Mouse (Mus musculus): Measurements from ENCODE around the gene Mgme1. TPM values are rescaled to one million over a fixed set of nuclear protein-coding genes. Genes with fewer than 3 reads are reported as not detected.

Gene Mgme1
- polyA plus RNA-seq, 1 experiment from 2014 or later = 17.5 TPM

- H3K9ac ChIP-seq = no peak overlapping the region
- no peak overlapping the region for H3K27ac ChIP-seq
- no peak overlapping the region for H3K4me3 ChIP-seq
- H3K4me1 ChIP-seq = no peaks in the 10 kb centered on the region
- peaks cover 28% of the 10 kb centered on the region for H3K36me3 ChIP-seq
- no peak overlapping the region for H3K4me2 ChIP-seq
- 59% methylated on average over 3 of the region's 3 CpGs for WGBS
- no peaks in the 10 kb centered on the region for H3K9me3 ChIP-seq
- no peak for ATAC-seq (ENCODE audit: insufficient number of reproducible peaks, insufficient read depth, low FRiP score, low TSS enrichment, low read depth)
- no peaks in the 10 kb centered on the region for H3K27me3 ChIP-seq
Observed at GRCm38 (mm10) chr2:144281417-144281816, 11.0 kb downstream of the Mgme1 start.

DNA sequence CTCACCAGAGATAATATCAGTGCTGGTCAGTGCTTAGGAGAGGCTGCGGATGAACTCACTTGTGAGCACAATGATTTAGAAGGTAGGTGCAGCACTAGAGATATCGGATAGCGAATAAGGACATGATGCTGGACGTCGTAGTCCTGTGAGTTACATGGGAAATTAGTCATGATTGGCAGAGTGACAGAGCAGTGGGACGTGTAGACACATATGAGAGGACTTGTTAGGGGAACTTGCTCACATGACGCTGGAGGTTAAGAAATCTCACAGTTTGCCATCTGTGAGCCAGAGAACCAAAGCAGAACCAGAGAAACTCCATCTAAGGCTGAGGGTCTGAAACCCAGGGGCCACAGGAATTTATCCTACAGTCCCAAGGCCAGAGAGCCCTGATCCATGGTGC lies 19.9 kb downstream of the Mgme1 start:
- H3K9me3 ChIP-seq = no peaks in the 10 kb centered on the region
- ATAC-seq (ENCODE audit: insufficient number of reproducible peaks, insufficient read depth, low FRiP score, low TSS enrichment, low read depth) = no peak
- H3K9ac ChIP-seq = no peak overlapping the region
- H3K27me3 ChIP-seq = no peaks in the 10 kb centered on the region
- H3K27ac ChIP-seq = no peak overlapping the region
- no peaks in the 10 kb centered on the region for H3K36me3 ChIP-seq
- 83% methylated on average over 7 of the region's 7 CpGs for WGBS
- H3K4me1 ChIP-seq = no peaks in the 10 kb centered on the region
- H3K4me2 ChIP-seq = no peak overlapping the region
- no peak overlapping the region for H3K4me3 ChIP-seq

DNA sequence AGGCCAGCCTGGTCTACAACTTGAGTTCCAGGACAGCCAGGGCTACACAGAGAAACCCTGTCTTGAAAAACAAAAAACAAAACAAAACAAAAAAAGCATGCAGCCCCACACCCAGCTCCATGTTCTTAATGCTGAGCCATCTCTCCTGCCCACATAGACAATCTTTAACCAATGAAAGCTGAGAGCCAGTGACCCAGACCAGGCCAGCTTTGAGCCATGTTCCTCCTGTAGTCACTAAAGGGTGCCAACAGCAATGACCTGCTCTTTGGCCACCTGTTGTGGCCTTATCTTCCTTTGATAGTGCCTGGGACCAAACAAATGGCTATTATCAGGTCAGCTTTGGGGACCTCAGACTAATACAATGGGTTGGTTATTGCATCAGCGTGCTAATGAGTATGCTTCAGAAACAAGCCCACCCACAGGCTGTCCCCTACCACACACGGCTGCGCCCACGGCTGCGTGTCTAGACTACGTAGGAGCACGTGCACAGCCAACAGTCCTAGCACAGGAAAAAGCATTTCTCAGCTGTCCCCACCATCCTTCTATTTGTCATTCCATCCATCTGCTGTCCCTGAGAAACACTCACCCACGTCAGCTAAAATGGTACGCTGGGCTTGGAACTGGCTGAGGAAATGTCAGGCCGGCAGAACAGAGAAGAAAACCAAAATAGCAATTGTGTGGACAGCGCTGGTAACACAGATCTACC lies 21.3 kb downstream of the Mgme1 start:
- H3K27ac ChIP-seq = no peak overlapping the region
- H3K4me3 ChIP-seq = no peak overlapping the region
- H3K4me1 ChIP-seq = no peaks in the 10 kb centered on the region
- WGBS = 82% methylated on average over 11 of the region's 11 CpGs
- no peak overlapping the region for H3K4me2 ChIP-seq
- no peaks in the 10 kb centered on the region for H3K36me3 ChIP-seq
- no peaks in the 10 kb centered on the region for H3K9me3 ChIP-seq
- ATAC-seq (ENCODE audit: insufficient number of reproducible peaks, insufficient read depth, low FRiP score, low TSS enrichment, low read depth) = no peak
- no peaks in the 10 kb centered on the region for H3K27me3 ChIP-seq
- H3K9ac ChIP-seq = no peak overlapping the region

GRCm38 (mm10) chr2:144295145-144295735 lies 24.8 kb downstream of the Mgme1 start:
- 72% methylated on average over 9 of the region's 9 CpGs for WGBS
- H3K4me3 ChIP-seq = no peak overlapping the region
- H3K27ac ChIP-seq = no peak overlapping the region
- H3K4me1 ChIP-seq = no peaks in the 10 kb centered on the region
- no peak overlapping the region for H3K9ac ChIP-seq
- ATAC-seq (ENCODE audit: insufficient number of reproducible peaks, insufficient read depth, low FRiP score, low TSS enrichment, low read depth) = no peak
- no peak overlapping the region for H3K4me2 ChIP-seq
- no peaks in the 10 kb centered on the region for H3K27me3 ChIP-seq
- no peaks in the 10 kb centered on the region for H3K36me3 ChIP-seq
- no peaks in the 10 kb centered on the region for H3K9me3 ChIP-seq

DNA sequence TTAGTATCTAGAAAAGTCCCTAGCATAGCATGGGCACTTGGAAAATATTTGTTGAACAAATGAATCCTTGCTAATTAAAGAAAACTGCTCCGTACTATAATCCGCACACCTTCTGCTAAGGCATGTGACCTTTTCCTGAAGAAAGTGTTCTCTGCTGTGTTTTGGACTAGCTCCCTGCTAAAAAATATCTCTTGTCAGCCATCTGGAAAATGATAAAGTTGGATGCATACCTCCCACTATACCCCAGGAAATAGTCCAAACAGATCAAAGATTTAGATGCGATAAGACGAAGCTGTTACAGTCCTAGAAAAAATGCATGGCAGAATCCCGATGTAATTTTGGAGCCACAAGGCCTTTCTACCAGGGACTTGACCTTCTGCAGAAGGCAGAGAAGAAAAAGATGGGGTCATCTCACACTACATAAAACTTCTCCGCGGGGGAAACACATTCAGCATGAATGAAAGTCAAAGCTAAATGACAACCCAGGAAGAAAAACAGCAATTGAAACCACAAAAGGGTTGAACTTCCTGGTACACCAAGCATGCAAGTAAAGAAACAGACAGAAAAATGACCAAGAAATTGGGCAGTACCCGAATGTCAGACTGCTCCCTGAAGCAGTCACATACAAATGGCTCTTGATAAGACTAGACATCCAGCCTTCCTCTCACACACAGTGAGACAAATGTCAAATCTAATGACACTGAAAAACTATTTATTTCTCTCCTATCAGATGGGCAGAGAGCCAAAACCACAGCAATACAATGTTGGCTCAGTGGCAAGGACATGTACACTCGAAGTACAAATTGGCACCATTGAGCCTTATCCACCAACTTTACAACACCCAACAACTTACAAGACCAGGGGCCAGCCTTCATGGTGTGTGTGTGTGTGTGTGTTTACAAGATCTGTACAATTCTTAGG lies 29.5 kb downstream of the Mgme1 start:
- 67% methylated on average over 9 of the region's 9 CpGs for WGBS
- H3K9ac ChIP-seq = no peak overlapping the region
- no peak overlapping the region for H3K4me2 ChIP-seq
- no peaks in the 10 kb centered on the region for H3K36me3 ChIP-seq
- no peaks in the 10 kb centered on the region for H3K27me3 ChIP-seq
- no peak for ATAC-seq (ENCODE audit: insufficient number of reproducible peaks, insufficient read depth, low FRiP score, low TSS enrichment, low read depth)
- H3K4me3 ChIP-seq = no peak overlapping the region
- H3K27ac ChIP-seq = no peak overlapping the region
- H3K4me1 ChIP-seq = no peaks in the 10 kb centered on the region
- H3K9me3 ChIP-seq = no peaks in the 10 kb centered on the region

- Histone ChIP-seq H3K4me2 (no peak overlapping the region), H3K9ac (no peak overlapping the region), H3K9me3 (no peaks in the 10 kb centered on the region), H3K36me3 (no peaks in the 10 kb centered on the region), H3K27ac (no peak overlapping the region), H3K27me3 (no peaks in the 10 kb centered on the region), H3K4me1 (0 out of 2 replicates have a peak, but pooled peaks cover 4% of the 10 kb centered on the region), H3K4me3 (no peak overlapping the region)
- no peak for ATAC-seq (ENCODE audit: insufficient number of reproducible peaks, insufficient read depth, low FRiP score, low TSS enrichment, low read depth)
- WGBS = 96% methylated on average over 11 of the region's 11 CpGs
Observed at GRCm38 (mm10) chr2:144301101-144301500, 30.6 kb downstream of the Mgme1 start.

GRCm38 (mm10) chr2:144305721-144306294 lies 35.3 kb downstream of the Mgme1 start:
- WGBS = 62% methylated on average over 18 of the region's 18 CpGs
- no peak overlapping the region for H3K4me2 ChIP-seq
- no peak overlapping the region for H3K27ac ChIP-seq
- H3K4me3 ChIP-seq = no peak overlapping the region
- no peaks in the 10 kb centered on the region for H3K36me3 ChIP-seq
- H3K9ac ChIP-seq = no peak overlapping the region
- H3K9me3 ChIP-seq = no peaks in the 10 kb centered on the region
- 0 out of 2 replicates have a peak, but pooled peaks cover 10% of the 10 kb centered on the region for H3K4me1 ChIP-seq
- no peak for ATAC-seq (ENCODE audit: insufficient number of reproducible peaks, insufficient read depth, low FRiP score, low TSS enrichment, low read depth)
- H3K27me3 ChIP-seq = no peaks in the 10 kb centered on the region

DNA sequence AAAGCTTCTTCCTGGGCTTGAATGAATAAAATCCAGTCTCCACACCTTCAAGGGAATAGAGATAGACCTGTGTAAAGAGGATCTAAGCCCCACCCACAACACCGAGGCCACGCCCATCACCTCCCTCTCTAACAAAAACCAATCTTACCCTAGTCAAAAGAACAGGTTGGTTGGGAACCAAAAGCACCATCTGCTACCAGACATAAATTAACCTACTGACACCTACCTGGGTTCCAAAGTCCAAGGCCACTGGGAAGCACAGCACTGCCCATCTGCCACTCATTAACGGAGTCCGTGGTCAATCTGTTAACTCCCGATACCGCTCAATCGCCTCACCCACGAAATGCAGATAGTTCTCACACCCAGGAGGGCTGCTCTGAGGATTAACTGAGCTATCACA lies 38.1 kb downstream of the Mgme1 start:
- H3K27ac ChIP-seq = no peak overlapping the region
- WGBS = 58% methylated on average over 8 of the region's 8 CpGs
- H3K4me2 ChIP-seq = no peak overlapping the region
- H3K4me1 ChIP-seq = 0 out of 2 replicates have a peak, but pooled peaks cover 10% of the 10 kb centered on the region
- H3K36me3 ChIP-seq = no peaks in the 10 kb centered on the region
- no peak overlapping the region for H3K9ac ChIP-seq
- ATAC-seq (ENCODE audit: insufficient number of reproducible peaks, insufficient read depth, low FRiP score, low TSS enrichment, low read depth) = no peak
- H3K27me3 ChIP-seq = no peaks in the 10 kb centered on the region
- H3K4me3 ChIP-seq = no peak overlapping the region
- H3K9me3 ChIP-seq = no peaks in the 10 kb centered on the region

GRCm38 (mm10) chr2:144310273-144310672 lies 39.8 kb downstream of the Mgme1 start:
- Histone ChIP-seq H3K27me3 (no peaks in the 10 kb centered on the region), H3K4me2 (no peak overlapping the region), H3K27ac (0 out of 2 replicates have a peak overlapping the region, but pooled peaks have one; percentile 22), H3K4me1 (0 out of 2 replicates have a peak, but pooled peaks cover 10% of the 10 kb centered on the region), H3K4me3 (no peak overlapping the region), H3K9me3 (no peaks in the 10 kb centered on the region), H3K36me3 (no peaks in the 10 kb centered on the region), H3K9ac (no peak overlapping the region)
- no peak for ATAC-seq (ENCODE audit: insufficient number of reproducible peaks, insufficient read depth, low FRiP score, low TSS enrichment, low read depth)
- 21% methylated on average over 5 of the region's 5 CpGs for WGBS

DNA sequence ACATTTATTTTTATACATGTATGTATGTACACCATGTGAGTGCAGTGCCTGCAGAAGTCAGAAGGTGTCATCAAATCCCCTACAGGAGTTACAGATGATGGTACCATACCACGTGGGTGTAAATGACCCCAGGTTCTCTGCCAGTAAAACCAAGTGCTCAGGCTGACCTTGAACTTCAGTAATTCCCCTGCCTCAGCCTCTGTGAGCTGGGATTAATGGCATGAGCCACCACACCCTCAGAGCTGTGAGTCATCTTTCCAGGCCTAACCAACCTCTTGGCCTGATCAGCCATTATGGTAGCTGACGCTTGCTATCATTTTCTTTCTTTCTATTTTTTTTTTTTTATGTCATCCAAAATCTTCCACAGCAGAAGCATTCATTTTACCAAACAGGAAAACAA lies 40.9 kb downstream of the Mgme1 start:
- Histone ChIP-seq H3K4me1 (0 out of 2 replicates have a peak, but pooled peaks cover 6% of the 10 kb centered on the region), H3K4me3 (no peak overlapping the region), H3K9me3 (no peaks in the 10 kb centered on the region), H3K4me2 (no peak overlapping the region), H3K9ac (no peak overlapping the region), H3K27ac (no peak overlapping the region), H3K27me3 (no peaks in the 10 kb centered on the region), H3K36me3 (no peaks in the 10 kb centered on the region)
- WGBS = 92% methylated on average over 2 of the region's 2 CpGs
- no peak for ATAC-seq (ENCODE audit: insufficient number of reproducible peaks, insufficient read depth, low FRiP score, low TSS enrichment, low read depth)

GRCm38 (mm10) chr2:144324218-144324617 lies 53.8 kb downstream of the Mgme1 start:
- Histone ChIP-seq H3K9ac (no peak overlapping the region), H3K36me3 (no peaks in the 10 kb centered on the region), H3K9me3 (no peaks in the 10 kb centered on the region), H3K27ac (no peak overlapping the region), H3K4me2 (no peak overlapping the region), H3K4me3 (no peak overlapping the region), H3K4me1 (0 out of 2 replicates have a peak, but pooled peaks cover 3% of the 10 kb centered on the region), H3K27me3 (peaks cover 21% of the 10 kb centered on the region)
- WGBS = 68% methylated on average over 3 of the region's 3 CpGs
- no peak for ATAC-seq (ENCODE audit: insufficient number of reproducible peaks, insufficient read depth, low FRiP score, low TSS enrichment, low read depth)

Measured in embryonic facial prominence, embryonic 13.5 days (tissue).